Mouse (Mus musculus) ES-E14 (cell line): Measurements from ENCODE around the gene Zfp385b.

Source experiments
- CHD2 ChIP-seq: IDR thresholded peaks from 2 replicates; pipeline ENCODE4 v1.6.1; 2014; ENCODE audit warnings: mild to moderate bottlenecking, low read depth, low read length, inconsistent platforms
- HCFC1 ChIP-seq: IDR thresholded peaks from 2 replicates; pipeline ENCODE4 v1.6.1; 2012; ENCODE audit warnings: low read length, inconsistent platforms, borderline replicate concordance; ENCODE audit not compliant: insufficient read depth
- ZC3H11A ChIP-seq: IDR thresholded peaks from 2 replicates; pipeline ENCODE4 v1.6.1; 2012; ENCODE audit warnings: low read depth, mild to moderate bottlenecking, inconsistent platforms, low read length, borderline replicate concordance
- ZNF384 ChIP-seq: IDR thresholded peaks from 2 replicates; pipeline ENCODE4 v1.6.1; 2012; ENCODE audit warnings: low read depth, low read length, inconsistent platforms

DNA sequence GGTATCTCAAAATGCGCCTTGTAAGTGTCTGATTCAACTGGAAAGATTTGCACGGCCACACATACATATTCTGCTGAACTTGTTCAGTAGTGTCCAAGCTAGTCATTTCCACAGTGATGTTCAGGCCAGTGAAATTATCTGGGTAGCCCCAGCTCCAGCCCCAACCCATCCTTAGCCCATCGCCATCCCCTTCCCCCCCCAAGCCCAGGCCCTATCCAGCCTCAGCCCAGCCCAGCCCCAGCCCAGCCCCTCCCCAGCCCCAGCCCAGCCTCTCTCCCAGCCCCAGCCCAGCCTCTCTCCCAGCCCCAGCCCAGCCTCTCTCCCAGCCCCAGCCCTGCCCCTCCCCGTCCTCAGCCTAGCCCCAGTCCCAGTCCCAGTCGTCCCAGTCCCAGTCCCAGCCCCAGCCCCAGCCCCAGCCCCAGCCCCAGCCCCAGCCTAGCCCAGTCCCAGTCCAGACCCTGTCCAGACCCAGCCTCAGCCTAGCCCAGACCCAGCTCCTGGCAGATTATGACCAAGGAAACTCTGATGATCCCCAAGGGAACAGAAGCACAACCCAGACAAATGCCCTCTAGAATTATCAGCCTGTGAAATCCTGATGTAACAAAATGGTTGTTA is 409.8 kb downstream of the Zfp385b start:
- TF ChIP-seq CHD2, result no peak
- TF ChIP-seq ZC3H11A, result no peak
- TF ChIP-seq HCFC1, result no peak
- TF ChIP-seq ZNF384, result no peak
